Mouse (Mus musculus): ENCODE measurements around the gene Ctsd.
"Not testable (repeated sequence)": the region's sequence is repeated elsewhere in the genome, so short reads cannot be mapped to it uniquely, and the experiment has no call there.

Gene Ctsd

GRCm38 (mm10) chr7:142332741-142333140 lies 55.1 kb downstream of the Ctsd start:
- not testable (repeated sequence) for DNase-seq (ENCODE audit: low spot score)

- no peak for DNase-seq (ENCODE audit: low spot score)
Measured at GRCm38 (mm10) chr7:142331281-142331680, 56.6 kb downstream of the Ctsd start.

GRCm38 (mm10) chr7:142330271-142330724 lies 57.5 kb downstream of the Ctsd start:
- DNase-seq (ENCODE audit: low spot score) = no peak

GRCm38 (mm10) chr7:142328507-142328906 lies 59.3 kb downstream of the Ctsd start:
- no peak for DNase-seq (ENCODE audit: low spot score)

GRCm38 (mm10) chr7:142326714-142327445 lies 61.0 kb downstream of the Ctsd start:
- no peak for DNase-seq (ENCODE audit: low spot score)

Data from urinary bladder, postnatal 10 days (tissue).